Mouse (Mus musculus) ES-Bruce4 (cell line): ENCODE data around the gene Unc5c. TPM values are rescaled to one million over a fixed set of nuclear protein-coding genes. Genes with fewer than 3 reads are reported as not detected.

Source experiments
- H3K27ac ChIP-seq: 2 replicates; pipeline ENCODE4 v1.5.1; 2012; ENCODE audit warnings: low read length, inconsistent platforms; ENCODE audit not compliant: insufficient read depth
- H3K27me3 ChIP-seq: 2 replicates; pipeline ENCODE4 v1.6.1; 2012; ENCODE audit warnings: mild to moderate bottlenecking, low read length, inconsistent platforms; ENCODE audit not compliant: control insufficient read depth, poor library complexity, insufficient read depth, severe bottlenecking
- H3K36me3 ChIP-seq: 2 replicates; pipeline ENCODE4 v1.6.1; 2012; ENCODE audit warnings: inconsistent platforms, mild to moderate bottlenecking, low read length, moderate library complexity; ENCODE audit not compliant: control insufficient read depth, poor library complexity, insufficient read depth, severe bottlenecking
- H3K4me1 ChIP-seq: one replicate; pipeline ENCODE4 v1.8.1; 2011; ENCODE audit warnings: low read length; ENCODE audit not compliant: control insufficient read depth, insufficient read depth
- H3K4me3 ChIP-seq: 2 replicates; pipeline ENCODE4 v1.5.1; 2011; ENCODE audit warnings: low read depth, mild to moderate bottlenecking, low read length
- H3K9ac ChIP-seq: 2 replicates; pipeline ENCODE4 v1.6.1; 2012; ENCODE audit warnings: low read depth, mild to moderate bottlenecking, inconsistent platforms; ENCODE audit not compliant: poor library complexity, severe bottlenecking
- H3K9me3 ChIP-seq: replicated peaks from 2 replicates; pipeline ENCODE4 v1.6.1; 2012; ENCODE audit warnings: mild to moderate bottlenecking, low read length, inconsistent platforms; ENCODE audit not compliant: control insufficient read depth, poor library complexity, insufficient read depth, severe bottlenecking
- CTCF ChIP-seq: IDR thresholded peaks from one replicate; pipeline ENCODE4 v1.8.1; 2011; ENCODE audit warnings: low read depth, low read length
- EP300 ChIP-seq: IDR thresholded peaks from 2 replicates; pipeline ENCODE4 v1.6.1; 2011; ENCODE audit warnings: low read depth, low read length; ENCODE audit not compliant: insufficient read depth
- POLR2A ChIP-seq: IDR thresholded peaks from one replicate; pipeline ENCODE4 v1.8.1; 2011; ENCODE audit warnings: low read length; ENCODE audit not compliant: insufficient read depth
- polyA plus RNA-seq: library from polyadenylated mRNA; stranded (reverse); fragments of >200 nt; gene quantifications from 2 replicates; pipeline ENCODE4 v1.2.4, GENCODE M21; 2011; ENCODE audit warnings: low read depth; ENCODE audit not compliant: missing spikeins, insufficient read depth, insufficient read length

Unc5c gene
- polyA plus RNA-seq, 1 experiment, result 1.0 TPM

DNA sequence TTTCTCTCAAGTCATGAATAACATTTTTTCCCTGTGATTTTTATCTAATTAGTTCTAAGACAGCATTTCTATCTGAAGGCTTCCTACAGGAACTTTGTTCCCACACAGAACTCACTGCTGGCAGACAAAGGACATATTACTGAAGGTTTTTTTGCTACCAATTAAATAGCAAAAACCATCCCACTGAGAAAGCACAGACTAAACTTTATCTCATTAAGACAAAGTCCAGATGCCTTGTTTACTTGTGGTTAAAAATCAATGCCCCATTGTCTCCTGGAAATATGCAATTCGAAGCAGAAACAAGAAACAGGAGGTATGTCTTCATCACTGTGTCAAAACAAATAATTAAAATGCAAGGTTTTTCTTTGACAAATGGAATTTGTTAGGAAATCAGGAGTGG, 153.7 kb downstream of the Unc5c start:
- Histone ChIP-seq H3K27ac (no peak overlapping the region), H3K36me3 (no peaks in the 10 kb centered on the region), H3K4me1 (no peaks in the 10 kb centered on the region), H3K4me3 (no peak overlapping the region), H3K27me3 (no peaks in the 10 kb centered on the region), H3K9me3 (no peaks in the 10 kb centered on the region), H3K9ac (no peak overlapping the region)
- TF ChIP-seq POLR2A, result no peak
- no peak for TF ChIP-seq CTCF
- TF ChIP-seq EP300, result no peak

DNA sequence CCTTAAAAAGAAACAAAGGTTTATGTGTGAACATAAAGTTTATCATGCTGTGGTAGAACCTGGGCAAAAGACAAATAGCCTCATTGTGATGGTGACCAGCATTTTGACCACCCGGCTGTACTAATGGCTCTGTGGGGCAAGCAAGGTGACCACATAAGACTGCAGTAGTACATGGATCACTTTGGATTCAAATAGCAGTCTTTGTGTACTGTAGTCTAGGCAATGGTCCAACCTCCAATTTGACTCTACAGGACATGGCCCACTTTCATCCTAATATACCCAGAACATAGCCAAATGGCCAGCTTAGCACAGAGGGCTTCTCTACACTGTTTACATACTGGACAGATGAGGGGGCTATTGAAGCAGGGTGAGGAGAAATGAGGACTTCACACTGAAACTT, 156.5 kb downstream of the Unc5c start:
- H3K9me3 ChIP-seq, result no peaks in the 10 kb centered on the region
- H3K4me3 ChIP-seq, result no peak overlapping the region
- no peak overlapping the region for H3K9ac ChIP-seq
- no peaks in the 10 kb centered on the region for H3K36me3 ChIP-seq
- no peaks in the 10 kb centered on the region for H3K4me1 ChIP-seq
- TF ChIP-seq POLR2A (no peak), CTCF (no peak)
- no peak overlapping the region for H3K27ac ChIP-seq
- H3K27me3 ChIP-seq, result no peaks in the 10 kb centered on the region

DNA sequence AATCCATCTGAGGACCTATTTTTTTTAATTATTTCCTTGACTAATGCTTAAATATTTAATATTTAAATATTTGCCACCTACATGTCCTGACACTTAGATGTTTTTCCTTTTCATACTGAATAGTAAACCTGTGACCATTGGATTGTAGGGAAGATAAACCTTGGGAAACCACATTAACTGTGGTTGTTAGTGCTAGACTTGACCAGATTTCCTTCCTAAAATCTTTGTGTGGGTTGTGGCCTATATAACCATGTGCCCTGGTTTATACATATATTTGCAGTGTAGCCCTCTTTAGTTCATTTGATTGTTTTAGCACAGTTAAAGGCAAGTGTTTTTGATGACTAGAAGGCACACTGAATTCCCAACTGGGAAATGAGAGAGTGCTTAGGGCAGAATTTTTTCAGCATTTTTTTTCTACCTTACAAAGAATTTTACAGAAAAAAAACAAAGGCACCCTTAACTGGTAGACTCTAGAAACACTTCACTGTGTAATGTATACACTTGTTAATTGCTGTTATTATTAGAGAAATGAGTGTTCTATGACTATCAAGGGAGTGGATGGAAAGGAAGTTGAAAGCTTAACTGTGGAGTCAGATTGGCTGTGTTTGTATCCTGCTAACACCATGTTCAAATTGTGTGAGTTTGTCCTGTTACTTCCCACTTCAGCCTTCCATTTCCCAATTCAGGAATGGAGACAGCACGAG, 162.1 kb downstream of the Unc5c start:
- H3K27me3 ChIP-seq, result no peaks in the 10 kb centered on the region
- H3K9ac ChIP-seq, result no peak overlapping the region
- no peaks in the 10 kb centered on the region for H3K36me3 ChIP-seq
- H3K9me3 ChIP-seq, result no peaks in the 10 kb centered on the region
- no peaks in the 10 kb centered on the region for H3K4me1 ChIP-seq
- no peak overlapping the region for H3K4me3 ChIP-seq
- H3K27ac ChIP-seq, result no peak overlapping the region
- TF ChIP-seq CTCF (no peak), EP300 (no peak), POLR2A (no peak)

DNA sequence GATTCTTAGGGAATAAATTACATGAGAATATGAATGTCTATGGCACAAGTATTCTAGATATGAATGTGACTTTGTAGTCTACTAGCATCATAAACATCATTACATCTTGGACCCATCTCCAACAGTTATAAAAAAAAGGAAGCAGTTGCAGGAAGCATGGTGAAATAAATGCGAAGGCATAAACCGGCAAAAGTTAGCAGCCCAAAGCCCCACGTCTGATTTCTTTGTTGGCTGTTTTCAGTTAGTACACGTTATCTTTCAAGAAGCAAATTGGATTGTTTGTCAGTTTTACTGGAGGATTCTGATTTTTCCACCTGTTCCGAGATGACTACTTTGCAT, 162.6 kb downstream of the Unc5c start:
- Histone ChIP-seq H3K27me3 (no peaks in the 10 kb centered on the region), H3K36me3 (no peaks in the 10 kb centered on the region), H3K9me3 (no peaks in the 10 kb centered on the region), H3K4me1 (no peaks in the 10 kb centered on the region), H3K27ac (no peak overlapping the region), H3K4me3 (no peak overlapping the region), H3K9ac (no peak overlapping the region)
- TF ChIP-seq EP300 (no peak), POLR2A (no peak), CTCF (no peak)

DNA sequence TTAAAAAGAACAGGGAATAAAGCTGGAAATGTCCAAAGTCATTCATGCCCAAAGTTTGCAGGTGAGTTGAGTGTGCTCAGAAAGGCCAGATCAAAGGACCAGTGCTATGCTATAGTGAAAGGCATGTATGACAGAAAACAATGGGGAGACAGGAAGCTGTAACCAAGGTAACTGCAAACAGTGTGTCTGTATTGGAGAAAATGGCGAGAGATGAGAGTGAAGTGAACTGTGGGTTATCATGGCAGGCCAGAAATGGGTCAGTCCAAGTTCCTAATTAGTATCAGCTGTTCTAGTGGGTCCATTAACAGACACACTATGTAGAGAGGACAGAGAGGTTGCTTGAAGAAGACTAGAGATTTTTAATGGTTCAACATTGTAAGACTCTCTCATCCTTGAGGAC, 164.4 kb downstream of the Unc5c start:
- no peaks in the 10 kb centered on the region for H3K36me3 ChIP-seq
- no peak overlapping the region for H3K9ac ChIP-seq
- no peak for TF ChIP-seq EP300
- no peak for TF ChIP-seq POLR2A
- TF ChIP-seq CTCF, result no peak
- H3K27me3 ChIP-seq, result no peaks in the 10 kb centered on the region
- H3K9me3 ChIP-seq, result no peaks in the 10 kb centered on the region
- H3K4me3 ChIP-seq, result no peak overlapping the region
- no peaks in the 10 kb centered on the region for H3K4me1 ChIP-seq
- H3K27ac ChIP-seq, result no peak overlapping the region

DNA sequence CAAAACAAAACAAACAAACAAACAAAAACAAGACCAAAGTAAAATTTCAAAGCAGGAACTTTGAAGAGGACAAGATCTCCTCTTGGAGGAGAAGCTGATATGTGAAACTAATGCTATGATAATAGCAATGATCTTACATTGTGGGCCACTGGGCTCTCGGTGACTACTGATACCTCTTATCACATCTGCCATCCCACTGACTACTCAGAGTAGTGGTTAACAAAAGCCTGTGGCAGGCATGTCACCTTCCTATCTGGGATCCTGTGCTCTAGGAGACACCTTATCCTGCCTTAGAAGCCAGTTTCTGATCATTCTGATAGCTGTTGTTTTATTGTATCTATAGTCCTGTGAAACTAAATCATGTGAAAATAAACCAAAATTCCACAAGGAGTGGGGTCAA, 172.9 kb downstream of the Unc5c start:
- H3K27ac ChIP-seq, result no peak overlapping the region
- TF ChIP-seq CTCF (no peak), POLR2A (no peak), EP300 (no peak)

More for the DNA sequence above, 172.9 kb downstream of the Unc5c start:
- Histone ChIP-seq H3K4me1 (no peaks in the 10 kb centered on the region), H3K4me3 (no peak overlapping the region), H3K27me3 (no peaks in the 10 kb centered on the region), H3K9ac (no peak overlapping the region), H3K9me3 (no peaks in the 10 kb centered on the region), H3K36me3 (no peaks in the 10 kb centered on the region)
